Mouse (Mus musculus) limb, embryonic 12.5 days (tissue): ENCODE measurements around the gene Nkx6-2. TPM values are rescaled to one million over a fixed set of nuclear protein-coding genes. Genes with fewer than 3 reads are reported as not detected.

Source experiments
- ATAC-seq: fragments of 200-750 bp; cut with Nextera tagmentation; 2 replicates; pipeline ENCODE4 v1.8.0; 2017; ENCODE audit warnings: low read depth, moderate TSS enrichment; ENCODE audit not compliant: insufficient number of reproducible peaks, insufficient read depth, low FRiP score, low TSS enrichment
- H3K27ac ChIP-seq: fragments of 300-500 bp; sonication (generic); 2 replicates; pipeline ENCODE4 v1.5.1; 2016; ENCODE audit warnings: mild to moderate bottlenecking, moderate library complexity
- H3K27me3 ChIP-seq: fragments of 300-500 bp; sonication (generic); 2 replicates; pipeline ENCODE4 v1.6.1; 2016; ENCODE audit warnings: mild to moderate bottlenecking, moderate library complexity
- H3K36me3 ChIP-seq: fragments of 300-500 bp; sonication (generic); 2 replicates; pipeline ENCODE4 v1.6.1; 2016; ENCODE audit warnings: mild to moderate bottlenecking, moderate library complexity
- H3K4me1 ChIP-seq: fragments of 300-500 bp; sonication (generic); replicated peaks from 2 replicates; pipeline ENCODE4 v1.6.1; 2016
- H3K4me2 ChIP-seq: fragments of 300-500 bp; sonication (generic); 2 replicates; pipeline ENCODE4 v1.6.1; 2016; ENCODE audit warnings: mild to moderate bottlenecking, moderate library complexity
- H3K4me3 ChIP-seq: fragments of 300-500 bp; sonication (generic); replicated peaks from 2 replicates; pipeline ENCODE4 v1.5.1; 2016; ENCODE audit warnings: mild to moderate bottlenecking
- H3K9ac ChIP-seq: fragments of 300-500 bp; sonication (generic); replicated peaks from 2 replicates; pipeline ENCODE4 v1.6.1; 2016; ENCODE audit warnings: mild to moderate bottlenecking, moderate library complexity
- H3K9me3 ChIP-seq: fragments of 300-500 bp; sonication (generic); 2 replicates; pipeline ENCODE4 v1.6.1; 2016; ENCODE audit warnings: mild to moderate bottlenecking, moderate library complexity
- WGBS: fragments of 180-500 bp; shearing (Covaris S2); methylation state at CpG from one replicate; pipeline ENCODE4 v1.1.7; 2016; 5-methylcytosine and 5-hydroxymethylcytosine counted together
- polyA plus RNA-seq: library from polyadenylated mRNA; unstranded; fragments of >200 nt; fragmentation: Nextera tagmentation; extraction: Ambion mirVana; gene quantifications from 2 replicates; pipeline ENCODE4 v1.2.1, GENCODE M21; 2016

Gene Nkx6-2
- polyA plus RNA-seq, 1 experiment from 2014 or later = not detected

DNA sequence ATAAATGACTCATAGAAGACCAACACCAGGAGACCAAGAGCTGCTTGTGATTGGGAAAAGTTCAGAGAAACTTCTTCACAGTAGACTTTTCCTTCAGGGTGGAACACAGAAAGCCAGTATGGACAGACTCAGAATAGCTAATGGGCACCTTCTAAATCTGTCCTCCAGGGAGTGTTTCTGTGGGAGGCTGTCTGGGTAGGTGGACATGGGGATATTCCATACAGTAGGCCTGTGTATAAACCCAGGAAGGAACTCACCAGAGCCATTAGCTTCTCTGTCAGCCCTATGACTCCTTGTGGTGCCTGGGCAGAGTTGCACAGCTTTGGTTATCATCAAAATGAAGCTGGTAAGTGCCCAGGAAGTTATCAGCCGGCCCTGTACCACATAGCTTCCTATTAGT lies 42.0 kb downstream of the Nkx6-2 start:
- H3K4me2 ChIP-seq = no peak overlapping the region
- peaks cover 8% of the 10 kb centered on the region for H3K4me1 ChIP-seq
- H3K9me3 ChIP-seq = no peaks in the 10 kb centered on the region
- no peak overlapping the region for H3K4me3 ChIP-seq
- H3K36me3 ChIP-seq = peaks cover 17% of the 10 kb centered on the region; the same call in 1 of the 2 replicates
- ATAC-seq = no peak
- no peaks in the 10 kb centered on the region for H3K27me3 ChIP-seq
- H3K9ac ChIP-seq = no peak overlapping the region
- no peak overlapping the region for H3K27ac ChIP-seq
- WGBS = 81% methylated on average over 1 of the region's 1 CpGs

DNA sequence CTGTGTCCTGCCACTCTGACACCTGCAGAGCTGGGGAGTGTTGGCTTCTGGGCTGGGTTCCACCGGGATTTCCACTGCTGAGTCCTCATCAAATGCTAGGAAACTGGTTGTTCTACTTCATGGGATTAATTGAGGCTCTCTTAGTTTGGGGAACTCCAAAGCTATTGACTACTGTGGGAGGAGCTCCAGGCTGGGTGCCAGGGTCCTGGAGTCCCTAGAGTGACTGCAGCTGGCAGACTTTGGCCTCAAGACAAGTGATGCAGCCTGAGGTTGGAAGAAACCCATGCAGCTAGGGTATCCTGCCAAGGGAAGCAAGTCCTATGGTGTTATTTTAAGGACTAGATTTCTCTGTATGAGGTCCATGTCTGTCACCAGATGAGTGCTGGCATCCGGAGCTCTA lies 44.1 kb downstream of the Nkx6-2 start:
- no peak overlapping the region for H3K4me2 ChIP-seq
- H3K27me3 ChIP-seq = no peaks in the 10 kb centered on the region
- no peaks in the 10 kb centered on the region for H3K9me3 ChIP-seq
- no peak overlapping the region for H3K4me3 ChIP-seq
- no peaks in the 10 kb centered on the region for H3K4me1 ChIP-seq
- WGBS = 80% methylated on average over 2 of the region's 2 CpGs
- H3K9ac ChIP-seq = no peak overlapping the region
- ATAC-seq = no peak
- peaks cover 14% of the 10 kb centered on the region; the same call in 1 of the 2 replicates for H3K36me3 ChIP-seq
- no peak overlapping the region for H3K27ac ChIP-seq

DNA sequence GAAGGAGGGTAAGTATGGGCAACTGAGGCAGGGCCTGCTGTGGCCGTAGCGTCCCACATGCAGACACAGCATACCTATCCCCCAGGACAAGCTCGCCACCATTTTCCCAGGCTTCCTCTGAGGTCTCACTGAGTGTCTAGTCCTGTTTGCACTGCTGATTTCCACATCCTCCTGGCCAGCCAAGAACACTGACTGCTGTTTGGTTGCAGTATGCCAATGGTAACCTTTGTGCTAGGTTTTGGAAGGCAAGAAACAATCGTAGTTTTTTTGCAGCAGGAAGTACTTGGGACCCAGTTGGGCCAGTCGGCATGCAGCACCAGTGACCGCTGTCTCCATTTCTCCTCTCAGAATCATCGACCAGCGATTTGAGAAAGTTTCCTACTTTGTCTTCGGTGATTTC lies 44.8 kb downstream of the Nkx6-2 start:
- 92% methylated on average over 9 of the region's 9 CpGs for WGBS

DNA sequence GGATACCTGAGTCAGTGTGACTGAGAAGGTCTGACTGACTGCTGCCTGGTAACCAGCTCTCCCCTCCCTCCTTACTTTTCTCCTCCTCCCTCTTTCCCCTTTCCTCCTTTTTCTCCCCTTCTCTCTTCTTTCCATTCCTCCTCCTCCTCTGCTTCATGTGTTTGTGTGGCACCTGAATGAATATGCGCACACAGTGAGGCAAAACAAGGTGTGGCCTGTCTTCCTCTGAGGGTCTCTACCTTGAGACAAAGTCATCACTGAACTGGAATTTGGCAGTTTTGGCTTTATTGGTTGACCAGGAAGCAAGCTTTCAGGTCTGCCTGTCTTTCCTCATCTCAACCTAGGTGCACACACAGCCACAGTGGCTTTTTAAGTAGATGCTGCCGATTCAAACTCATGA lies 45.8 kb downstream of the Nkx6-2 start:
- Histone ChIP-seq H3K9me3 (no peaks in the 10 kb centered on the region), H3K36me3 (peaks cover 7% of the 10 kb centered on the region; the same call in 1 of the 2 replicates), H3K4me2 (no peak overlapping the region), H3K4me3 (no peak overlapping the region), H3K9ac (no peak overlapping the region), H3K27me3 (no peaks in the 10 kb centered on the region), H3K4me1 (no peaks in the 10 kb centered on the region), H3K27ac (no peak overlapping the region)
- WGBS = 96% methylated on average over 2 of the region's 2 CpGs
- no peak for ATAC-seq

More for the DNA sequence above, 44.8 kb downstream of the Nkx6-2 start:
- ATAC-seq = no peak
- Histone ChIP-seq H3K36me3 (peaks cover 9% of the 10 kb centered on the region; the same call in 1 of the 2 replicates), H3K4me2 (no peak overlapping the region), H3K9ac (no peak overlapping the region), H3K4me1 (no peaks in the 10 kb centered on the region), H3K4me3 (no peak overlapping the region), H3K9me3 (no peaks in the 10 kb centered on the region), H3K27ac (no peak overlapping the region), H3K27me3 (no peaks in the 10 kb centered on the region)

DNA sequence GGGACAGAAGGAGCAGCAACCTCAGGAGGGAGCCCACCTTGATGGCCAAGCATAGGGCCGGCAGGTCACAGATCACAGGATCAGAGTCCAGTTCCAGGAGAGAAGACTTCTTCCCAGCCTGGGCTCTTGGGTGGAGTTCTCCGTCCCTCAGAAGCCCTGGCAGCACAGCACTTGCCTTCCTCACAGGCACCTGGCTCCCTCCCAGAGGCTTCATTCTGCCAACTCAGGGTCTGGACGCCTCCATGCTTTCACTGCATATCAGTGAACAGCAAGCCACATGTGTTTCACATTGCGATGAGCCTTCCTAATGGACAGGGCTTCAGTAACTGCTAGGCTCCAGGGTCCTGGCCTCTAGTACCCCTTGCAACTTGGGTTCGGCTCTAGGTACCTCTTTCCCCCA lies 46.3 kb downstream of the Nkx6-2 start:
- no peak for ATAC-seq
- Histone ChIP-seq H3K4me3 (no peak overlapping the region), H3K4me2 (no peak overlapping the region), H3K9me3 (no peaks in the 10 kb centered on the region), H3K36me3 (peaks cover 4% of the 10 kb centered on the region; the same call in 1 of the 2 replicates), H3K4me1 (no peaks in the 10 kb centered on the region), H3K27me3 (no peaks in the 10 kb centered on the region), H3K9ac (no peak overlapping the region), H3K27ac (no peak overlapping the region)
- 66% methylated on average over 5 of the region's 5 CpGs for WGBS

DNA sequence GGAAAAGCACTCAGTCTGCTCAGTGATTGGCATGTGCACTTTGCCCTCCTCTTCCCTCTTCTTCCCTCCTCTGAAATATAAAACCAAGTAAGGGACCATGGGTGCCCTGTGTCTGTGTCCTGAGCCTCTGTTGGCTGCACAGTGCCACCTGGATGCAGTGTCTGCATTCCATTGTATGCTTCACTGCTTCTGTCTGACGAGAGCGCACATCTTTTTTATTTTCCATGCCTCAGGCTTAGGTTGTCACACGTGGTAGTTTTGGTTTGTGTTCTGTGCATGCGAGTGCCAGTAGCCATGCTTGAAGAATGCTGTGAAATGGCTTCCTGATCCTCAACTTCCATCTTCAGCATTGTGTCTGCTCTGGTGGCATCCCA lies 51.2 kb downstream of the Nkx6-2 start:
- no peak for ATAC-seq
- H3K9ac ChIP-seq = no peak overlapping the region
- no peak overlapping the region for H3K4me3 ChIP-seq
- H3K4me2 ChIP-seq = no peak overlapping the region
- H3K4me1 ChIP-seq = 0 out of 2 replicates have a peak, but pooled peaks cover 4% of the 10 kb centered on the region
- H3K27ac ChIP-seq = no peak overlapping the region
- 78% methylated on average over 4 of the region's 4 CpGs for WGBS
- H3K27me3 ChIP-seq = no peaks in the 10 kb centered on the region
- H3K36me3 ChIP-seq = peaks cover 18% of the 10 kb centered on the region
- no peaks in the 10 kb centered on the region for H3K9me3 ChIP-seq

DNA sequence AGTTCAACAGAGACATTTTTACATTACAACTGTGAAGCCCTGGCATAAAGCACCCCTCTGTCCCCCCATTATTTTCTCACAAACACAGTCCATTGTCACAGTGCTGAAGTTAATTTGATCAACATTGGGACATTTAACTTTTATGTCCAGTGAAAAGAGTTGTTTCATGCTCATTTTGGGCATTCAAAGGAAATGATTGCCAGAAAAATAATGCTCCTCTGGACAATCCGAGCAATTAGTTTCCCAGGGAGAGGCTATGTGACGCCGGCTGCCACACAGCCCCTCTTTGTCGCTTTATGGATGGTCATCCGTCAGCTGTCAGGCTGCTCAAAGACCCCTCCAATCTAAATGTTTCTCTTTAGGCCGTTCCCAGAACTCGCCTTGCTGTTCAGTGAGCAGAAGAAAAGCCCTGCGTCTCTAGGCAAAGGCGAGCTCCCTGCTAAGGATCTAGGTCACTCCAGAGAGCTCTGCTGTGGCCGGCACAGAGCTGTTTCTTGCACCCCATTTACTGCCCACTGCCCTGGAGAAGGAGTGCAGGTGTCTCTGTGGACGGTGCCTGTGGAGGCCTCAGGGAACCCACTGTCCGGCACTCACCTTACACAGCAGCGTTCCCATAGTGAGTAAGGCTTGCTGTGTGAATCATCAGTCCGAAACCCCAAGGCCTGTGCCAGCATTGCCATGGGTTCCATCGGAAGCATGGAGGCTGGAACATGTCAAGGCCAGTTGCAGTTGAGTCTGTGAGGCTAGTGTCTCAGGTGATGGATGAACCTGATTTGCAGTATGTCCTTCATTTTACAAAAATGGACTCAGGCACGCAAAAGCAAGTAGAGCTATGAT lies 51.8 kb downstream of the Nkx6-2 start:
- H3K27me3 ChIP-seq = no peaks in the 10 kb centered on the region
- no peak overlapping the region for H3K4me2 ChIP-seq
- no peak overlapping the region for H3K9ac ChIP-seq
- no peak overlapping the region for H3K4me3 ChIP-seq
- H3K36me3 ChIP-seq = peaks cover 24% of the 10 kb centered on the region
- ATAC-seq = no peak
- no peak overlapping the region for H3K27ac ChIP-seq
- no peaks in the 10 kb centered on the region for H3K9me3 ChIP-seq
- 0 out of 2 replicates have a peak, but pooled peaks cover 4% of the 10 kb centered on the region for H3K4me1 ChIP-seq
- WGBS = 40% methylated on average over 16 of the region's 16 CpGs

Other genes with a start within 250 kb of the Nkx6-2 start
- 26.8 and 29.9 TPM in 2 replicates for gene Inpp5a, start 193.7 kb downstream of the Nkx6-2 start, polyA plus RNA-seq
- 0.29 and 0.60 TPM in 2 replicates for gene Cfap46, start 101.0 kb upstream of the Nkx6-2 start, polyA plus RNA-seq